Comparison of ENCODE assay signal across 9 mouse cellular contexts in genomic region chr11:101057860-101058259, GRCm38 (mm10). TPM values are rescaled to one million over a fixed set of nuclear protein-coding genes. Genes with fewer than 3 reads are reported as not detected.
DNase-seq lines count a peak whose midpoint lies in the region; ATAC-seq and TF ChIP-seq lines count a peak whose summit lies in the region.
"Had no signal": no experiment of that assay in that cellular context is flagged by ENCODE, and none has a peak within 500 bp of the region (broad histone marks: within the 10 kb centered on the region; RNA-seq: fewer than 3 reads in every experiment).

No protein-coding gene starts in this region.

- WGBS in embryonic facial prominence, embryonic 11.5 days: 32% methylated on average over 5 of the region's 5 CpGs
- 22% methylated on average over 5 of the region's 5 CpGs for WGBS in heart, embryonic 16.5 days

- H3K4me3 ChIP-seq in G1E (ENCODE audit: low read depth, low read length): no peak overlapping the region
- no peak overlapping the region for H3K4me3 ChIP-seq in embryonic facial prominence, embryonic 11.5 days (ENCODE audit: low read depth, low read length)
- H3K4me3 ChIP-seq in heart, embryonic 16.5 days (ENCODE audit: low read length): no peak overlapping the region
- H3K4me3 ChIP-seq: limb, embryonic 13.5 days had no signal

- H3K4me2 ChIP-seq in embryonic facial prominence, embryonic 11.5 days (ENCODE audit: low read depth, low read length): no peak overlapping the region
- H3K4me2 ChIP-seq in heart, embryonic 16.5 days (ENCODE audit: low read depth, low read length): no peak overlapping the region
- H3K4me2 ChIP-seq: limb, embryonic 13.5 days had no signal

- peak; percentile 39; the same call in 1 of the 2 replicates for TF ChIP-seq CTCF in G1E (IDR thresholded peaks at IDR 0.05; ENCODE audit: low read depth, low read length)

- no peaks in the 10 kb centered on the region for H3K27me3 ChIP-seq in G1E (ENCODE audit: insufficient read depth, low read length)
- no peaks in the 10 kb centered on the region for H3K27me3 ChIP-seq in embryonic facial prominence, embryonic 11.5 days (ENCODE audit: control insufficient read depth, insufficient read depth, low read length)
- no peaks in the 10 kb centered on the region for H3K27me3 ChIP-seq in heart, embryonic 16.5 days (ENCODE audit: control insufficient read depth, insufficient read depth, low read length)
- H3K27me3 ChIP-seq: limb, embryonic 13.5 days had no signal

- H3K9me3 ChIP-seq in G1E (replicated peaks): no peaks in the 10 kb centered on the region; the same call in 1 of the 2 replicates
- no peaks in the 10 kb centered on the region for H3K9me3 ChIP-seq in embryonic facial prominence, embryonic 11.5 days (replicated peaks; ENCODE audit: control insufficient read depth, low read length)
- 0 out of 2 replicates have a peak, but pooled peaks cover 4% of the 10 kb centered on the region for H3K9me3 ChIP-seq in heart, embryonic 16.5 days (replicated peaks; ENCODE audit: control insufficient read depth, low read length)
- H3K9me3 ChIP-seq: limb, embryonic 13.5 days had no signal

- no peak overlapping the region for H3K27ac ChIP-seq in embryonic facial prominence, embryonic 11.5 days (replicated peaks; ENCODE audit: low read depth, low read length)
- peak overlapping the region; percentile 95 for H3K27ac ChIP-seq in heart, embryonic 16.5 days (ENCODE audit: low read length)

- H3K4me1 ChIP-seq in G1E (ENCODE audit: insufficient read depth, low read depth, low read length): peaks cover 47% of the 10 kb centered on the region
- no peaks in the 10 kb centered on the region; the same call in 1 of the 2 replicates for H3K4me1 ChIP-seq in embryonic facial prominence, embryonic 11.5 days (ENCODE audit: control insufficient read depth, insufficient read depth, low read length)
- H3K4me1 ChIP-seq in heart, embryonic 16.5 days (ENCODE audit: control insufficient read depth, insufficient read depth, low read length): peaks cover 74% of the 10 kb centered on the region

- ATAC-seq in G1E (ENCODE audit: extremely low read depth, insufficient number of reproducible peaks, low FRiP score, poor library complexity, severe bottlenecking): no peak
- no peak for ATAC-seq in embryonic facial prominence, embryonic 11.5 days (replicated peaks; ENCODE audit: insufficient number of reproducible peaks, low FRiP score, low TSS enrichment, low read depth)
- ATAC-seq in heart, embryonic 16.5 days (replicated peaks; ENCODE audit: extremely low read depth, insufficient read depth, low FRiP score): no peak; the same call in 1 of the 2 replicates
- ATAC-seq in megakaryocyte, adult 5-6 weeks (ENCODE audit: poor library complexity, severe bottlenecking): peak; percentile 62

- peak; percentile 67 for DNase-seq in G1E (ENCODE audit: low spot score)
- peak; percentile 86 to 89 for DNase-seq in adrenal gland, postnatal 36 days
- peak; percentile 87 for DNase-seq in embryonic facial prominence, embryonic 11.5 days (ENCODE audit: low spot score)
- peak; percentile 66 to 92 for DNase-seq in layer of hippocampus, postnatal 25 days (ENCODE audit: extremely low spot score in 1 of 2, low spot score in 1 of 2)
- DNase-seq in skeletal muscle tissue, adult 2 months (ENCODE audit: low read depth, low spot score): peak; percentile 84
- peak; percentile 77 to 89 for DNase-seq in urinary bladder, postnatal 4 days (ENCODE audit: low spot score in 2 of 2)

- peaks cover 97% of the 10 kb centered on the region for H3K36me3 ChIP-seq in G1E (replicated peaks)
- H3K36me3 ChIP-seq in embryonic facial prominence, embryonic 11.5 days (replicated peaks; ENCODE audit: control insufficient read depth, insufficient read depth, low read depth, low read length): no peaks in the 10 kb centered on the region
- H3K36me3 ChIP-seq in heart, embryonic 16.5 days (ENCODE audit: control insufficient read depth, insufficient read depth): peaks cover 8% of the 10 kb centered on the region

- no peak overlapping the region for H3K9ac ChIP-seq in embryonic facial prominence, embryonic 11.5 days (replicated peaks; ENCODE audit: low read length)
- H3K9ac ChIP-seq in heart, embryonic 16.5 days (ENCODE audit: low read length): no peak overlapping the region

RNA-seq across cellular contexts. Expression of gene Naglu, which starts 12.0 kb away (rescaled TPM):
- total RNA-seq in G1E (2014; fragmentation: Nextera tagmentation) (6.1 and 6.3 TPM in 2 replicates), G1E (2017) (14.2 and 18.4 TPM in 2 replicates)
- 5.1 and 6.4 TPM in 2 replicates for polyA plus RNA-seq in G1E (2012)
- total RNA-seq in adrenal gland, postnatal 36 days (2021): 10 to 100 TPM; 36.3 to 47.0 TPM
- 3.5 and 5.9 TPM in 2 replicates for polyA plus RNA-seq in embryonic facial prominence, embryonic 11.5 days (2014; fragmentation: Nextera tagmentation; extraction: Ambion mirVana)
- polyA plus RNA-seq in heart, embryonic 16.5 days (2015; fragmentation: Nextera tagmentation; extraction: Ambion mirVana): 11.5 and 13.1 TPM in 2 replicates
- total RNA-seq in layer of hippocampus, postnatal 25 days (2021): 10 to 100 TPM in 1 of 2 experiments, 1 to 10 TPM in 1; 9.2 to 10.8 TPM
- 7.2 and 7.9 TPM in 2 replicates for total RNA-seq in megakaryocyte, adult 5-6 weeks (2015)
- total RNA-seq in megakaryocyte, adult 5-6 weeks (2017): 8.9 and 9.1 TPM in 2 replicates

RNA-seq across cellular contexts. Expression of gene Hsd17b1, which starts 20.4 kb away (rescaled TPM):
- total RNA-seq in G1E (2014; fragmentation: Nextera tagmentation) (not detected in 2 replicates), G1E (2017) (0.44 and 0.76 TPM in 2 replicates)
- polyA plus RNA-seq in G1E (2012): 0.12 and 0.20 TPM in 2 replicates
- total RNA-seq in adrenal gland, postnatal 36 days (2021): 1 to 10 TPM; 1.5 to 3.3 TPM
- polyA plus RNA-seq in embryonic facial prominence, embryonic 11.5 days (2014; fragmentation: Nextera tagmentation; extraction: Ambion mirVana): not detected in 2 replicates
- 0.21 and 0.28 TPM in 2 replicates for polyA plus RNA-seq in heart, embryonic 16.5 days (2015; fragmentation: Nextera tagmentation; extraction: Ambion mirVana)
- under 1 TPM; 0.63 to 0.94 TPM for total RNA-seq in layer of hippocampus, postnatal 25 days (2021)
- 0.11 and 0.45 TPM in 2 replicates for total RNA-seq in megakaryocyte, adult 5-6 weeks (2015)
- 0.29 TPM in 1 of 2 replicates, not detected in the other for total RNA-seq in megakaryocyte, adult 5-6 weeks (2017)

RNA-seq across cellular contexts. Expression of gene Coasy, which starts 24.5 kb away (rescaled TPM):
- total RNA-seq in G1E (2014; fragmentation: Nextera tagmentation) (23.6 and 26.7 TPM in 2 replicates), G1E (2017) (31.7 and 32.6 TPM in 2 replicates)
- polyA plus RNA-seq in G1E (2012): 39.3 and 43.6 TPM in 2 replicates
- 100 to 1,000 TPM in 1 of 2 experiments, 10 to 100 TPM in 1; 71.3 to 111 TPM for total RNA-seq in adrenal gland, postnatal 36 days (2021)
- polyA plus RNA-seq in embryonic facial prominence, embryonic 11.5 days (2014; fragmentation: Nextera tagmentation; extraction: Ambion mirVana): 44.9 and 58.1 TPM in 2 replicates
- 29.9 and 30.0 TPM in 2 replicates for polyA plus RNA-seq in heart, embryonic 16.5 days (2015; fragmentation: Nextera tagmentation; extraction: Ambion mirVana)
- 10 to 100 TPM; 25.1 to 29.9 TPM for total RNA-seq in layer of hippocampus, postnatal 25 days (2021)
- total RNA-seq in megakaryocyte, adult 5-6 weeks (2015): 10.6 and 13.1 TPM in 2 replicates
- 11.4 and 15.8 TPM in 2 replicates for total RNA-seq in megakaryocyte, adult 5-6 weeks (2017)

RNA-seq across cellular contexts. Expression of gene Mlx, which starts 29.2 kb away (rescaled TPM):
- total RNA-seq in G1E (2014; fragmentation: Nextera tagmentation) (40.5 and 43.2 TPM in 2 replicates), G1E (2017) (45.5 and 45.9 TPM in 2 replicates)
- 13.0 and 17.8 TPM in 2 replicates for polyA plus RNA-seq in G1E (2012)
- 10 to 100 TPM; 50.1 to 63.1 TPM for total RNA-seq in adrenal gland, postnatal 36 days (2021)
- polyA plus RNA-seq in embryonic facial prominence, embryonic 11.5 days (2014; fragmentation: Nextera tagmentation; extraction: Ambion mirVana): 45.7 and 47.9 TPM in 2 replicates
- 38.6 and 41.7 TPM in 2 replicates for polyA plus RNA-seq in heart, embryonic 16.5 days (2015; fragmentation: Nextera tagmentation; extraction: Ambion mirVana)
- total RNA-seq in layer of hippocampus, postnatal 25 days (2021): 10 to 100 TPM; 45.1 to 45.6 TPM
- total RNA-seq in megakaryocyte, adult 5-6 weeks (2015): 62.7 and 64.8 TPM in 2 replicates
- 79.3 and 96.0 TPM in 2 replicates for total RNA-seq in megakaryocyte, adult 5-6 weeks (2017)

RNA-seq across cellular contexts. Expression of gene Psmc3ip, which starts 37.4 kb away (rescaled TPM):
- 11.1 and 15.7 TPM in 2 replicates for total RNA-seq in G1E (2014; fragmentation: Nextera tagmentation)
- 27.0 and 29.8 TPM in 2 replicates for total RNA-seq in G1E (2017)
- polyA plus RNA-seq in G1E (2012): 20.5 and 20.6 TPM in 2 replicates
- 1 to 10 TPM; 5.8 to 6.6 TPM for total RNA-seq in adrenal gland, postnatal 36 days (2021)
- 61.2 and 62.4 TPM in 2 replicates for polyA plus RNA-seq in embryonic facial prominence, embryonic 11.5 days (2014; fragmentation: Nextera tagmentation; extraction: Ambion mirVana)
- polyA plus RNA-seq in heart, embryonic 16.5 days (2015; fragmentation: Nextera tagmentation; extraction: Ambion mirVana): 22.6 and 25.7 TPM in 2 replicates
- total RNA-seq in layer of hippocampus, postnatal 25 days (2021): 1 to 10 TPM; 3.3 to 4.4 TPM
- total RNA-seq in megakaryocyte, adult 5-6 weeks (2015): 11.5 and 14.9 TPM in 2 replicates
- 21.3 and 24.1 TPM in 2 replicates for total RNA-seq in megakaryocyte, adult 5-6 weeks (2017)
